Mouse (Mus musculus) cerebellum, adult 2 months (tissue): ENCODE results near the gene Ascl4. TPM values are rescaled to one million over a fixed set of nuclear protein-coding genes. Genes with fewer than 3 reads are reported as not detected.

Experiments
- DNase-seq, 2 experiments: peaks; one replicate each; pipeline ENCODE4 v3.0.0; 2021
- H3K27ac ChIP-seq: fragments of 200-500 bp; 2 replicates; pipeline ENCODE4 v1.5.1; 2012; ENCODE audit warnings: low read length, control low read depth, inconsistent platforms; ENCODE audit not compliant: insufficient read depth
- H3K27me3 ChIP-seq: fragments of 200-500 bp; 2 replicates; pipeline ENCODE4 v1.6.1; 2012; ENCODE audit warnings: inconsistent platforms, mild to moderate bottlenecking, low read length, moderate library complexity; ENCODE audit not compliant: control insufficient read depth, insufficient read depth
- H3K4me1 ChIP-seq: fragments of 200-500 bp; 2 replicates; pipeline ENCODE4 v1.6.1; 2011; ENCODE audit warnings: low read length; ENCODE audit not compliant: control insufficient read depth, insufficient read depth
- H3K4me3 ChIP-seq: fragments of 200-500 bp; replicated peaks from 2 replicates; pipeline ENCODE3; 2011; ENCODE audit warnings: mild to moderate bottlenecking, low read depth, low read length, control low read depth; ENCODE audit not compliant: insufficient read depth
- CTCF ChIP-seq: fragments of 200-500 bp; IDR thresholded peaks from 2 replicates; pipeline ENCODE4 v1.5.1; 2011; ENCODE audit warnings: low read depth, mild to moderate bottlenecking, control low read depth, low read length, moderate library complexity, borderline replicate concordance; ENCODE audit not compliant: insufficient read depth
- POLR2A ChIP-seq: fragments of 200-500 bp; IDR thresholded peaks from 2 replicates; pipeline ENCODE4 v1.6.1; 2011; ENCODE audit warnings: low read length, control low read depth, borderline replicate concordance; ENCODE audit not compliant: insufficient read depth
- WGBS: fragments of 180-500 bp; shearing (Covaris S2); methylation state at CpG from one replicate; pipeline ENCODE4 v1.1.7; 2018; 5-methylcytosine and 5-hydroxymethylcytosine counted together
- polyA plus RNA-seq: library from polyadenylated mRNA; depleted of rRNA; stranded (reverse); fragments of >200 nt; gene quantifications from 2 replicates; pipeline ENCODE4 v1.2.3, GENCODE M21; 2012; rRNA removed

The Ascl4 gene
- polyA plus RNA-seq, 1 experiment = 0.52 TPM

DNA sequence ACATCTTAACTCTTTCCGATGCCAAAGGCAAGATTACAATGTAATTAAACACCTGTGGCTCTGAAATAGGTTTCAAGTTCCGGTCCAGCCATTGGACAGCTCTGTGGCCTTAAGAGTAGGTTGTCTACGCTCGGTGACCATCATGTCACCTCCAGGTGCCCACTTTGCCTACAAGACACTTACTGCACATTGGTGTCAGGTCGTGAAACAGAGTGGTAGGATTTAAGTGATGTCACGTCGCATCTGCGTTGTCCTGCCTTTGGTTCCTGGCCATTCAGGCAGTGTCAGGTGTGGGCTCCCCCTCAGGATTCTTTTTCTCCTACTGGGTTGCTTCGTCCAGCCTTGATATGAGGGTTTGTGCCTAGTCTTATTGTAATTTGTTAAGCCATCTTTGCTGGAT, 44.3 kb downstream of the Ascl4 start:
- no peak for TF ChIP-seq CTCF
- no peak for TF ChIP-seq POLR2A
- DNase-seq = no peak
- no peaks in the 10 kb centered on the region for H3K4me1 ChIP-seq
- 91% methylated on average over 9 of the region's 9 CpGs for WGBS
- no peak overlapping the region for H3K4me3 ChIP-seq
- no peaks in the 10 kb centered on the region for H3K27me3 ChIP-seq
- H3K27ac ChIP-seq = no peak overlapping the region

GRCm38 (mm10) chr10:85972915-85973314, 45.4 kb downstream of the Ascl4 start:
- no peak overlapping the region for H3K4me3 ChIP-seq
- 42% methylated on average over 4 of the region's 4 CpGs for WGBS
- no peak overlapping the region for H3K27ac ChIP-seq
- no peaks in the 10 kb centered on the region for H3K4me1 ChIP-seq
- H3K27me3 ChIP-seq = no peaks in the 10 kb centered on the region
- TF ChIP-seq CTCF (no peak), POLR2A (no peak)
- DNase-seq = peak in 1 of 2 experiments; percentile 27

DNA sequence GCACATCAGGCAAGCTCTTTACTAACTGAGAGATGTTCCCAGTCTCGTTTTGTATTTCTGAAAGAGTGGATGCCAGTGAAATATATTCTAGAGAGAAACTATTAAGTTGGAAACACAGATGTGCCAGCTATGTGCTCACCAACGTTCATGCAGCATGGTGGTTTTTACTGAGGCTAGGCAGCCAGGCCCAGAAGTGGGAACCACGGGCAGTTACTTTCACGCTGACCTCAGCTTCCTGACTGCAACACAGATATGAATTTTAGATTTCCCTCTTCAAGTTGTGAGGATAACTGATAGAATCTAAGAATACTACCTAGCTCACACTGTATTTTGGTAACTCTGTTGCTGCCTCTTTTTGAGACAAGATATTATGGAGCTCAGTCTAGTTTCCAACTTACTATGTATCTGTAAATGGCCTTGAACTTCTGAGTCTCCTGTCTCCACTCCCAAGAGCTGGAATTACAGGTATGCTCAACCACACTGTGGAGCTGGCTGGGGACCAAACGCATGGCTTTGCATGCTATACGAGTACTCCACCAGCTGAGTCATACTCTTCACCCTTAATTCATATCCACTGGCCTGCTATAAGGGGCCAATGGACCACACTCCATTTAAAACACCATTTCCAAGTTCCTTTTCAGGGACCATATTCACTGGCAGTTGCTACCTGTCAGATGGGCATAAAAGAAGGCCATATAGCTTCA, 62.1 kb downstream of the Ascl4 start:
- no peak for TF ChIP-seq POLR2A
- no peak for TF ChIP-seq CTCF
- 73% methylated on average over 6 of the region's 6 CpGs for WGBS
- H3K27me3 ChIP-seq = no peaks in the 10 kb centered on the region

GRCm38 (mm10) chr10:85992412-85992811, 64.9 kb downstream of the Ascl4 start:
- Histone ChIP-seq H3K27me3 (no peaks in the 10 kb centered on the region), H3K27ac (no peak overlapping the region), H3K4me3 (no peak overlapping the region), H3K4me1 (no peaks in the 10 kb centered on the region)
- TF ChIP-seq POLR2A (no peak), CTCF (no peak)
- WGBS = 87% methylated on average over 4 of the region's 4 CpGs
- no peak for DNase-seq

More for the DNA sequence above, 62.1 kb downstream of the Ascl4 start:
- no peaks in the 10 kb centered on the region for H3K4me1 ChIP-seq
- no peak for DNase-seq
- no peak overlapping the region for H3K4me3 ChIP-seq
- H3K27ac ChIP-seq = no peak overlapping the region

- WGBS = 87% methylated on average over 9 of the region's 9 CpGs
- Histone ChIP-seq H3K4me1 (no peaks in the 10 kb centered on the region), H3K27me3 (no peaks in the 10 kb centered on the region), H3K27ac (no peak overlapping the region), H3K4me3 (no peak overlapping the region)
- no peak for DNase-seq
- no peak for TF ChIP-seq POLR2A
- TF ChIP-seq CTCF = no peak
Measured at GRCm38 (mm10) chr10:85993836-85994235, 66.4 kb downstream of the Ascl4 start.

- no peaks in the 10 kb centered on the region for H3K4me1 ChIP-seq
- H3K27me3 ChIP-seq = no peaks in the 10 kb centered on the region
- no peak for DNase-seq
- 83% methylated on average over 5 of the region's 5 CpGs for WGBS
- TF ChIP-seq CTCF = no peak
- no peak for TF ChIP-seq POLR2A
- no peak overlapping the region for H3K4me3 ChIP-seq
- no peak overlapping the region for H3K27ac ChIP-seq
Measured at GRCm38 (mm10) chr10:85994543-85995104, 67.1 kb downstream of the Ascl4 start.

Other genes with a start within 250 kb of the Ascl4 start
- 18.2 and 20.5 TPM in 2 replicates for gene Pwp1, start 98.2 kb upstream of the Ascl4 start, polyA plus RNA-seq
- 27.8 and 29.4 TPM in 2 replicates for gene Prdm4, start 10.5 kb upstream of the Ascl4 start, polyA plus RNA-seq
- gene Rtcb, start 30.1 kb downstream of the Ascl4 start, polyA plus RNA-seq = 138 and 149 TPM in 2 replicates
- 0.11 TPM in 1 of 2 replicates, not detected in the other for gene Bpifc, start 84.2 kb downstream of the Ascl4 start, polyA plus RNA-seq
- gene Fbxo7, start 94.3 kb downstream of the Ascl4 start, polyA plus RNA-seq = 40.8 and 50.5 TPM in 2 replicates